Mouse (Mus musculus) megakaryocyte, embryonic 14.5 days (primary cell): ENCODE measurements around the gene Fam163a.

ENCODE experiments used
- FLI1 ChIP-seq: IDR thresholded peaks from 2 replicates; pipeline ENCODE4 v1.6.1; 2012; ENCODE audit warnings: low read length, inconsistent platforms, mixed read lengths
- GATA1 ChIP-seq: IDR thresholded peaks from 3 replicates; pipeline ENCODE4 v1.6.1; 2012; ENCODE audit warnings: mixed read lengths, low read length, inconsistent platforms, borderline replicate concordance

DNA sequence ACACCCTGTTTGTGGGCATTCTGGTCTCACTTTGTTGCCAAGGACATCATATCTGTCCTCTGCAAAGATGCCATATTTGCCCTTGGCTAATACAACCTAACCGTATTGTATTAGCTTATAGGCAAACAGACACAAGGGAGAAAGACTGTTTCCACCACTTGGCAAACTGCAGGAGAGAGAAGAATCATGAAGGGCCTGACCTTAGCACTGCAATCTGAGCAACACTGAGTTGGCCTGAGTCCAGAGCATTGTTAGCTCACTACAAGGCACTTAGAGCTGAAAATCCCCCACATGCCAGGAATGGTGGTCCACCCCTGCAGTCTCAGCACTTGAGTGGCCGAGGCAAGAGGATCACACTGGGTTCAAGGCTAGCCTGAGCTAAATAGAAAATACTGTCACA, 13.7 kb upstream of the Fam163a start:
- TF ChIP-seq FLI1 (no peak), GATA1 (no peak)
